Mouse (Mus musculus) thymus, postnatal 4 days (tissue): Measurements from ENCODE around the gene Aldh1a2.

Source experiments
- DNase-seq: peaks from one replicate; pipeline ENCODE4 v3.0.0; 2021

The Aldh1a2 gene

GRCm38 (mm10) chr9:71216036-71216995 is 727 bp downstream of the Aldh1a2 start:
- peak; percentile 28 for DNase-seq

- DNase-seq = no peak
Observed at GRCm38 (mm10) chr9:71216996-71217792, 1.6 kb downstream of the Aldh1a2 start.

DNA sequence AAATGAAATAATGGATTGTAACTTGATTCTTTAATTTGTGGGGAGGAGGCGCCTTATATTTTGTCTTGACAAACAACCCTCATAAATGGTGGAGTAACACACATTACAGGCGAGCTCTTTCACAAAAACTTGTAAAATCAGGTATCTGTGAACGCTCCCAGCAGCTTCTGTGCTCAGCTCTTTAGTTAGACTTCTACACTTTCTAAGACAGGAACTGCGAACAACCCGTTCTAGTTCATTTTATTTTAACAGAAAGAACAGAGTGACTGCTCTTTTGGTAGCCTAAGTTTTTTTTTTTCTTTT is 2.2 kb downstream of the Aldh1a2 start:
- DNase-seq = no peak

GRCm38 (mm10) chr9:71219161-71219560 is 3.6 kb downstream of the Aldh1a2 start:
- DNase-seq = no peak

DNA sequence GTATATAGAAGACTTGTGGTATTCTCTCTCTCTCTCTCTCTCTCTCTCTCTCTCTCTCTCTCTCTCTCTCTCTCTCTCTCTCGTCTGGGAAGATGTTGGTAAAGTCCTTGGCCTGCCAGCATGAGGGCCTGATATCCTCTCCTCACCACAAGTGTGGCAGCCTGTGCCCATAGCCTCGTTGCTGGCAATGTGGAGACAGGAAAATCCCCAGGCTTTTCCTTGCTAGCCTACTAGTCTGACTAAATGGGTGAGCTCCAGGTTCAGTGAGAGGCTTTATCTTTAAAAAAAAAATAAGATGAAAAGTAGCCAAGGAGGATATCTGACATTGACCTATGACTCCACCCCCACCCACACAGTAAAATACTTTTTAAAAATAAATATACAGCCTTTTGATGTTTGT is 4.8 kb downstream of the Aldh1a2 start:
- DNase-seq = no peak

GRCm38 (mm10) chr9:71227226-71227970 is 11.8 kb downstream of the Aldh1a2 start:
- DNase-seq = no peak

GRCm38 (mm10) chr9:71230011-71230410 is 14.4 kb downstream of the Aldh1a2 start:
- DNase-seq = no peak

GRCm38 (mm10) chr9:71236540-71236939 is 21.0 kb downstream of the Aldh1a2 start:
- no peak for DNase-seq

DNA sequence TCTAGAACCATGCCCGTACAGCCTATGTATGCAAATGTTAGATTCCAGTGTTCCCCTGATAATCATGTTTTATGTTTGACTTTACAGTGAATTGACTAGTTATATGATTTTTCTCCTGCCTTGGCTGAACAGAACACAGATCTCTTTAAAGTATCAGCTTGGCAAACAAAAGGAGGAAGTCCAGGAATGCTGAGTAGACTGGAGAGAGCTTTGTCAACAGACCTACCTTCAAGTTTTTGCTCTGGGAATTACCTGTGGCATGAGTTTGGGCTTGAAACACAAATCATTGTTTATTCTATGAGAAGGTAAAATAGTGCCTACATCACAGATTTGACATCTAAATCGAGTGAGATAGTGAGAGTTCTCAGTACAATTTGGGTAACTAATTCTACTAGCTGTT is 24.3 kb downstream of the Aldh1a2 start:
- no peak for DNase-seq

- no peak for DNase-seq
Observed at GRCm38 (mm10) chr9:71241515-71242411, 26.2 kb downstream of the Aldh1a2 start.

DNA sequence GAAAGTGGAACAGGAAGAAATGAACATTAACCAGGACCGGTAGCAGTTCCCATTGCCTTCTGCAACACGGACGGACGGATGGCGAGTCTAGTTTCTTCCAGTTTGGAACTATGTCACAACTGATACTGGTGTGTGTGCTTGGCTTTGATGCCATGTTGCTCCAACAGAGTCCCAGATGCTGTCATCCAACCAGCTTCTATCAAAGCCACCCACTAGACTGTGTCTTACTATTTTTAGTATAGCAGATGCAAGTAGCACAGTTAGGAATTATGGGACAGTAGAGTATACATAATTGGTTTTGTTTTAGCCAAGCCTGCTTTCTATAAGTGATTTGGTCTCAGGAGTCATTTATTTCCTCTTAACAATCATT is 26.8 kb downstream of the Aldh1a2 start:
- no peak for DNase-seq

GRCm38 (mm10) chr9:71254380-71254779 is 38.8 kb downstream of the Aldh1a2 start:
- no peak for DNase-seq

GRCm38 (mm10) chr9:71262711-71263110 is 47.1 kb downstream of the Aldh1a2 start:
- DNase-seq = no peak

- DNase-seq = no peak
Observed at GRCm38 (mm10) chr9:71269711-71270110, 54.1 kb downstream of the Aldh1a2 start.

DNA sequence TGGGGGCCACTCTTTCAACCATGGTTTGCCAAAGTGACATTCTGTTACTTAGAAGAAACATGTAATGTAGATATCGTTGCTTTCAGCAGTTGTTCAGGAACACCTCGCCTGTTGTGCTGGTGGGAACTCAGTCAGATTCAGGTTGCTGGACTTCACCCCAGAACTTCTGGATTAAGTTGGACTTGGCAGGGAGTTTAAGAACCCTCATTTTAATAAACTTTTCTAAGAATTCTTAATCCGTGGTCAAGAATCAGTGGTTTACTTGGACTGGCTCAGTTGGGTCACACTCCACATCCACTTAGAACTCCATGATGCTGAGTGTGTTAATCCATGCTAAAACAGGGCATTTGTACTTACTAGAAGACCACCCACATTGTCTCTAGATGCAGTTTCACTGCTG is 54.6 kb downstream of the Aldh1a2 start:
- DNase-seq = no peak

DNA sequence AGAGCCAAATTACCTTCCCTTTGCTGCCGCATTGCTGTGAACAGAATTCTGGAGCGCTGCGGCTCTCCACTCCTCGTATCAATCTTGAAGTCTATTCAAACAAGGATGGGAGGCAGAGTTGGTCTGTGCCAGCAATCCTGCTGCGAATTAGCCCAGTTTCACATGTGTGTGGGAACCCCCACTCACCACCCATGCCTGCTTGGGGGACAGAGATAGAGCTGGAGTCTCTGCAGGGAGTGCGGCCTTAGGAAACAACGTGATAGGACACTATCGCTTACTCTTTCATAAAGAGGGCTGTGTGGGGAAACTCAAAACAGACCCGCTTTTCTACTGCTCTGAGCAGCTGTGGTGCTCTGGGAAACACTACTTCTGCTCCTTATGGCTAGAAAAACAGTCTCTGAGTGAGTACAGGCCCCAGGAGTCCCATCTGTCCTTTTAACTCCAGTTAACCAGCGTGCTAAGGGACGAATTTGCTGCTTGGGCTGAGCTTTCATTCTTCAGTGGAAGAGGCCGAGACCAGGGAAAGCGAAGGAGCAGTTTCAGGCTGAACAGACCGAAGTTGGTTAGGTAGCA is 60.6 kb downstream of the Aldh1a2 start:
- DNase-seq = no peak

DNA sequence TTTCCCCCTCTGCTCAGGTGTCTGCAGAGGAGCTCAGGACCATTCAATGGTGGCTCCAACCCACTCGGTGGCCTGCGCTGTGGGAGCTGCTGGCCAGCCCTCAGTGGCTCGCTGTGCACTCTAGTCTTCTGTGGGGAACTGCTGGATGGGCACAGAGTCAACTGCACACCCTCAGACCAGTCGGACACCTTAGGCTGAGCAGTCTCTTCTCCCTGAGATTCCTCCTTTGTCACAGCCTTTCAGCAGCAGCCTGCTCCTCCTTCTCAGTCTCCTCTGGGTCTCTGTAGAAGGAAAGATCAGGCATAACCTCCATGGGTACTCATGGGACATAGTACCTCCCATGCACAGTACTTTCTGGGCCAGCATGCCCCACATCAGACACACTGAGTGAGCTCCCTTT is 63.2 kb downstream of the Aldh1a2 start:
- DNase-seq = no peak

GRCm38 (mm10) chr9:71283156-71283555 is 67.6 kb downstream of the Aldh1a2 start:
- DNase-seq = no peak

GRCm38 (mm10) chr9:71285231-71285630 is 69.6 kb downstream of the Aldh1a2 start:
- no peak for DNase-seq

- DNase-seq = no peak
Observed at GRCm38 (mm10) chr9:71286420-71286819, 70.8 kb downstream of the Aldh1a2 start.

DNA sequence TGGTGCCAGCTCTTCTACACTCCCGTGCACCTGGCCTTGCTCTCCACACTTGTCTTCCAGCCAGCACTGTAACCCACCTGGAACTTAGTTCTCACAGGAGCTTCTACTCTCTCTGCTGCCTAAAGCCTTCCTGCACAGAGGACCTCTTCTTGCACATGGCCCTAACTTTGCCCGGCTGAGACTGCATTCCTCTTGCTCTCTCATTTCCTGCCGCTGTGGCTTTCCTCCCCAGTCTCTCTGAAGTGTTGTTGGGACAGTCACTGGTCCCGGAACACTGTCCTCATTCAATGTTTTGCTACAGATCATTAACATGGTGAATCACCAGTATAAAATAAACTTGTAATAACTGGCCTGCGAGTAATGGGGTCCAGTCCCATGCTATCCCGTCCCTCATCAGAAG is 73.1 kb downstream of the Aldh1a2 start:
- no peak for DNase-seq

GRCm38 (mm10) chr9:71289810-71290209 is 74.2 kb downstream of the Aldh1a2 start:
- DNase-seq = no peak
